Mouse (Mus musculus): ENCODE data around the gene Gm44973. TPM values are rescaled to one million over a fixed set of nuclear protein-coding genes. Genes with fewer than 3 reads are reported as not detected.

Gene Gm44973
- polyA plus RNA-seq, 1 experiment: 0.35 TPM

DNA sequence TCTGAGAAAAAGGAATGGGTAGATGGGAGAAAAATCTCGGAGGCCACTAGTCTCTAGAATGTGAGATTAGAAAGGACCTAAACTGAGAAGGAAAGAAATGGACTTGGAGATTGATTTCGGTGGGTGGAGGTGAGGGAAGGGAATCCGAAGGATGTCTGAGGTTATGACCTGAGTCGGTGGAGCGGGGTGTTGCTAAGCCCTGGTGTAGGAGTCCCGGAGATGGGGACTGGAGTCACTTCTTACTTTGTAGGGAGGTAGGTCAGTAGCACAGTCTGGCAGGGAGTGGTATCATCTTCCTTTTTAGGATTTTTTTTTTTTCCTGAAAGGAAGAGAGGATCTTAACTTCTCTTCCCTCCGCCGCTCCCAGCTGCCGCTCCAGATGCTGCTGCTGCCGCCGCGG is 37.1 kb downstream of the Gm44973 start:
- no peaks in the 10 kb centered on the region for H3K36me3 ChIP-seq (ENCODE audit: control insufficient read depth, insufficient read depth, low read length)
- peaks cover 64% of the 10 kb centered on the region for H3K27me3 ChIP-seq (ENCODE audit: control insufficient read depth, insufficient read depth, low read length)
- peak overlapping the region; percentile 18; the same call in 1 of the 2 replicates for H3K4me3 ChIP-seq (ENCODE audit: low read depth, low read length)
- WGBS: 9% methylated on average over 12 of the region's 12 CpGs
- TF ChIP-seq CTCF (IDR thresholded peaks at IDR 0.05; ENCODE audit: extremely low read depth, insufficient read length, insufficient replicate concordance, low read depth, low read length): no peak
- no peak for TF ChIP-seq POLR2A (IDR thresholded peaks at IDR 0.05; ENCODE audit: low read depth, low read length)
- H3K27ac ChIP-seq (ENCODE audit: insufficient read depth, low read depth, low read length): no peak overlapping the region
- peaks cover 6% of the 10 kb centered on the region for H3K4me1 ChIP-seq (ENCODE audit: control insufficient read depth, insufficient read depth, insufficient read length, low read length)

DNA sequence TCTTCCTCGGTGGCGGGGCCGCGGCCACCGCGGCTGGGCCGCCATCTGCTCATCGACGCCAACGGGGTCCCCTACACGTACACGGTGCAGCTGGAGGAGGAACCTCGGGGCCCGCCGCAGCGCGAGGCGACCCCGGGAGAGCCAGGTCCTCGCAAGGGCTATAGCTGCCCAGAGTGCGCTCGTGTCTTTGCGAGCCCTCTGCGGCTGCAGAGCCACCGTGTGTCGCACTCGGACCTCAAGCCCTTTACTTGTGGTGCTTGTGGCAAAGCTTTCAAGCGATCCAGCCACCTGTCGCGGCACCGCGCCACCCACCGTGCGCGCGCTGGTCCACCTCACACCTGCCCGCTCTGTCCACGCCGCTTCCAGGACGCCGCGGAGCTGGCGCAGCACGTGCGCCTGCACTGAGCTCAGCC is 37.6 kb downstream of the Gm44973 start:
- TF ChIP-seq POLR2A (IDR thresholded peaks at IDR 0.05; ENCODE audit: low read depth, low read length) (no peak), CTCF (IDR thresholded peaks at IDR 0.05; ENCODE audit: extremely low read depth, insufficient read length, insufficient replicate concordance, low read depth, low read length) (no peak)
- peaks cover 6% of the 10 kb centered on the region for H3K4me1 ChIP-seq (ENCODE audit: control insufficient read depth, insufficient read depth, insufficient read length, low read length)
- no peaks in the 10 kb centered on the region for H3K36me3 ChIP-seq (ENCODE audit: control insufficient read depth, insufficient read depth, low read length)
- H3K4me3 ChIP-seq (ENCODE audit: low read depth, low read length): peak overlapping the region; percentile 18
- peaks cover 64% of the 10 kb centered on the region for H3K27me3 ChIP-seq (ENCODE audit: control insufficient read depth, insufficient read depth, low read length)
- H3K27ac ChIP-seq (ENCODE audit: insufficient read depth, low read depth, low read length): no peak overlapping the region
- 8% methylated on average over 45 of the region's 45 CpGs for WGBS

DNA sequence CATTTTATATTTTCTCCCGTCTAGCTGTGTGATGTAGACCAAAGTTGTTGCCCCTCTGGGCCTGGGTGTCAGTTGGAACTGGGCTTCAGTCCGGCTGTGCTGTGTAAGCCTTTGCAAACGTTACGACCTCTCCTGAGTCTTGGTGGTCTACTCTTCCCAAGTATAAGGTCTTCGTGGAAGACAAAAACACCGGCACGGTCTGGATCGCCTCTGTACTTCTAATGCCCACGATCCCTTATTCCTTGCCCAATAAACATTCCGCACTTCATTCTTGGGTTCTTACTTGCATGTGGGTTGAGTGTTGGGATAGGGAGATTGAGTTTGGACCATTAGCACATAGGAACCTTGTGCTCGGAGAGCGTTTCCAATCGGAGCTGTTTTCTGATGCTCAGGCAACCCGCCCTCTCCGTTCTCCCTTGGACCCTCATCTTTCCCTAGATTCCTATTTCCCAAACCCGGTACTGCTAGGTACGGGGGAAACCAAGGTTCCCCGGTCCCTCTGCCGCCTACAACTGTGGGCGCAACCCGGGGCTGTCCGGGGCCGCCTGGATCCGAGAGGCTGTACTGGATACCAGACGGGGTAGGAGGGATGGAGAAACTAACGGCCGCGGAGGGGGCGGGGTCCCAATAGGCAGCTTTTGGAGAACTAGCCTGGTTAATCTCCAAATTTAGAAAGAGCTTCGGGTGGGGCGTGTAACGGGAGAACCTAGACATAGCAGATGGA is 38.3 kb downstream of the Gm44973 start:
- Histone ChIP-seq H3K36me3 (ENCODE audit: control insufficient read depth, insufficient read depth, low read length) (no peaks in the 10 kb centered on the region), H3K27ac (ENCODE audit: insufficient read depth, low read depth, low read length) (no peak overlapping the region), H3K4me3 (ENCODE audit: low read depth, low read length) (no peak overlapping the region), H3K4me1 (ENCODE audit: control insufficient read depth, insufficient read depth, insufficient read length, low read length) (peaks cover 6% of the 10 kb centered on the region), H3K27me3 (ENCODE audit: control insufficient read depth, insufficient read depth, low read length) (peaks cover 65% of the 10 kb centered on the region)
- TF ChIP-seq POLR2A (IDR thresholded peaks at IDR 0.05; ENCODE audit: low read depth, low read length): no peak
- no peak for TF ChIP-seq CTCF (IDR thresholded peaks at IDR 0.05; ENCODE audit: extremely low read depth, insufficient read length, insufficient replicate concordance, low read depth, low read length)
- WGBS: 19% methylated on average over 32 of the region's 32 CpGs

DNA sequence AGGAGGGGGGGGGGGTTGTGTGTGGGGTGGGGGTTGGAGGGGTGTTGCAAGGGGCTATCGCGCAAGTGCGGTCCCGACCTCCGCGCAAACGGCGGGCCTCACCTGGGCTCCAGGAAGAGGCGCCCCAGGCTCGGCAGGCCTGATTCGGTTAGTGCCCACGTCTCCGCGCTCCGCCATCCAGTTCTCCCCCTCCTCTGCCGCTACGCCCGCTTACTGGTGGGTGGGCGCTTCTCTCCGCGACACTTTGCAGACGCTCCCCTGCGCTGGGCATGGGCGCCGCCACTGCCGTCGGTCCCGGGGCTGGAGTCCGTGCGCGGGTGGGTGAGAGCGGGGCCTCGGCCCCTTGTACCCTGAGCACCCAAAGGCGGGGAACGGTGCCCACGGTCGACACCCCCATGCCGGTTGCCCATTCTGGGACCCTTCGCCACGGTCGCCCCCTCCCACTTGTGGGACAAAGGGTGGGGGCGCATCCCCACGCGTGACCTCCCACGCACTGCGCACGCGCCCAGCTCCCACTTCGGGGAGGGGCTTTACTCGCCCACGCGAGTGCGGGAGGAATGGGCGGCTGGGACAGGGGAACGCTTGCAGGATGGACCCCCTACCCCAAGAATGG is 41.5 kb downstream of the Gm44973 start:
- Histone ChIP-seq H3K36me3 (ENCODE audit: control insufficient read depth, insufficient read depth, low read length) (no peaks in the 10 kb centered on the region), H3K4me3 (ENCODE audit: low read depth, low read length) (peak overlapping the region; percentile 28), H3K27ac (ENCODE audit: insufficient read depth, low read depth, low read length) (no peak overlapping the region), H3K27me3 (ENCODE audit: control insufficient read depth, insufficient read depth, low read length) (peaks cover 53% of the 10 kb centered on the region), H3K4me1 (ENCODE audit: control insufficient read depth, insufficient read depth, insufficient read length, low read length) (peaks cover 10% of the 10 kb centered on the region)
- TF ChIP-seq POLR2A (IDR thresholded peaks at IDR 0.05; ENCODE audit: low read depth, low read length) (no peak), CTCF (IDR thresholded peaks at IDR 0.05; ENCODE audit: extremely low read depth, insufficient read length, insufficient replicate concordance, low read depth, low read length) (no peak)
- WGBS: 4% methylated on average over 55 of the region's 55 CpGs

DNA sequence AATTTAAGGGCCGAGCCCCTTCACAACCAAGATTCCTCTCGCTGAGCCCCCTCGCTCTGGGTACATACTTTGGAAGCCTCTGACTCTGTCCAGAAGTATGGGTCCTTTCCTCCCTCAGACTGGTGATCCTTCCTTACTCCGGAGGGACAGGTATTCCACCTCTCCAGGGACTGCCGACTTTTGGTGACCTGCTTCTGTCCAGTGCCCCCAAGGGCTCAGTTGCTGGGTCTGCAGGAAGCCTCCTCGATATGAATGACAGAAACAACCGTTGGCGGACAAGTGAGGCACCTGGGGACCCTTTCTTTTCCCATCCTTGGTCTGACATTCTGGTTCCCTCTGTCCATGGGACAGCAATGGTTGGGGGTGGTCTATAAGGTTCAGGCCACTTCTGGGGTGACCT is 42.1 kb downstream of the Gm44973 start:
- no peak overlapping the region for H3K4me3 ChIP-seq (ENCODE audit: low read depth, low read length)
- H3K36me3 ChIP-seq (ENCODE audit: control insufficient read depth, insufficient read depth, low read length): no peaks in the 10 kb centered on the region
- no peak overlapping the region for H3K27ac ChIP-seq (ENCODE audit: insufficient read depth, low read depth, low read length)
- peaks cover 46% of the 10 kb centered on the region for H3K27me3 ChIP-seq (ENCODE audit: control insufficient read depth, insufficient read depth, low read length)
- H3K4me1 ChIP-seq (ENCODE audit: control insufficient read depth, insufficient read depth, insufficient read length, low read length): peaks cover 10% of the 10 kb centered on the region
- WGBS: 40% methylated on average over 8 of the region's 8 CpGs
- no peak for TF ChIP-seq CTCF (IDR thresholded peaks at IDR 0.05; ENCODE audit: extremely low read depth, insufficient read length, insufficient replicate concordance, low read depth, low read length)
- TF ChIP-seq POLR2A (IDR thresholded peaks at IDR 0.05; ENCODE audit: low read depth, low read length): no peak

DNA sequence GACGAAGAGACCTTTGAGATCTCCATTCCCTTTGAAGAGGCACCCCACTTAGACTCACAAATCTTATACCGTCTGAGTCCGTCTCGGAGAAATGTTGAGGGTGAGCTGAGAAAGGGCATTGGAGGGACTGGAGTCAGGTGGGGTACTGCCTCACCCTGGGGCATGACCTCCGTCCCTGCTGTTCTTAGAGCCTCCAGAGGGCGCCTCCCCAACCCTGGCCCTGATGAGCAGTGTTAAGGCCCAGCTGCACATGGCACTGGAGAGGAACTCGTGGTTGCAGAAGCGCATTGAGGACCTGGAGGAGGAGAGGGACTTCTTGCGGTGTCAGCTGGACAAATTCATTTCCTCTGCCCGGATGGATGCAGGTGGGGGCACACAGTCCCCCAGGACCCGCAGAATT is 42.5 kb downstream of the Gm44973 start:
- no peaks in the 10 kb centered on the region for H3K36me3 ChIP-seq (ENCODE audit: control insufficient read depth, insufficient read depth, low read length)
- TF ChIP-seq CTCF (IDR thresholded peaks at IDR 0.05; ENCODE audit: extremely low read depth, insufficient read length, insufficient replicate concordance, low read depth, low read length): no peak
- TF ChIP-seq POLR2A (IDR thresholded peaks at IDR 0.05; ENCODE audit: low read depth, low read length): no peak
- 45% methylated on average over 11 of the region's 11 CpGs for WGBS
- H3K27me3 ChIP-seq (ENCODE audit: control insufficient read depth, insufficient read depth, low read length): peaks cover 42% of the 10 kb centered on the region
- peaks cover 9% of the 10 kb centered on the region for H3K4me1 ChIP-seq (ENCODE audit: control insufficient read depth, insufficient read depth, insufficient read length, low read length)
- no peak overlapping the region for H3K27ac ChIP-seq (ENCODE audit: insufficient read depth, low read depth, low read length)
- H3K4me3 ChIP-seq (ENCODE audit: low read depth, low read length): no peak overlapping the region

DNA sequence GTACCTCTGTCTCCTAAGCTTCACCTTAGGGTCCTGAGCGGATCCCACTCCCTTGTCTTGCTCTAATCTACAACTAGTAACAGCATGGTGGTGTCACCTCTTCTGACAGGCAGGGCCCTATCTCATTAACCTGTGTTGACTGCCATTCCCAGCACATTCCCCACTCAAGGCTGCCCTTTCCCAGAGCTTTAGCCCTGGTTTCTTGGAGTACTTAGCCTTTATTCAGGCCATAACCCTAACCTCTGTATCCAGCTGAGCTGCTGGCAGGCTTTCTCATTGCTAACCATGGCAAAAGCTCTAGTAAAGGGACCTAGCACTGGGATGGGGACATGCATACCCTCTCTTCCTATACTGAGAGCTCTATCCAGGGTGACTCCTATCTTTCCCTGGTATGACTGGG is 43.3 kb downstream of the Gm44973 start:
- 100% methylated on average over 1 of the region's 1 CpGs for WGBS
- Histone ChIP-seq H3K4me1 (ENCODE audit: control insufficient read depth, insufficient read depth, insufficient read length, low read length) (peaks cover 7% of the 10 kb centered on the region; the same call in 1 of the 2 replicates), H3K4me3 (ENCODE audit: low read depth, low read length) (no peak overlapping the region), H3K27ac (ENCODE audit: insufficient read depth, low read depth, low read length) (no peak overlapping the region), H3K36me3 (ENCODE audit: control insufficient read depth, insufficient read depth, low read length) (no peaks in the 10 kb centered on the region), H3K27me3 (ENCODE audit: control insufficient read depth, insufficient read depth, low read length) (peaks cover 34% of the 10 kb centered on the region)
- no peak for TF ChIP-seq POLR2A (IDR thresholded peaks at IDR 0.05; ENCODE audit: low read depth, low read length)
- TF ChIP-seq CTCF (IDR thresholded peaks at IDR 0.05; ENCODE audit: extremely low read depth, insufficient read length, insufficient replicate concordance, low read depth, low read length): no peak
